8 mouse cellular contexts compared by ENCODE assay signal in the genomic region with DNA sequence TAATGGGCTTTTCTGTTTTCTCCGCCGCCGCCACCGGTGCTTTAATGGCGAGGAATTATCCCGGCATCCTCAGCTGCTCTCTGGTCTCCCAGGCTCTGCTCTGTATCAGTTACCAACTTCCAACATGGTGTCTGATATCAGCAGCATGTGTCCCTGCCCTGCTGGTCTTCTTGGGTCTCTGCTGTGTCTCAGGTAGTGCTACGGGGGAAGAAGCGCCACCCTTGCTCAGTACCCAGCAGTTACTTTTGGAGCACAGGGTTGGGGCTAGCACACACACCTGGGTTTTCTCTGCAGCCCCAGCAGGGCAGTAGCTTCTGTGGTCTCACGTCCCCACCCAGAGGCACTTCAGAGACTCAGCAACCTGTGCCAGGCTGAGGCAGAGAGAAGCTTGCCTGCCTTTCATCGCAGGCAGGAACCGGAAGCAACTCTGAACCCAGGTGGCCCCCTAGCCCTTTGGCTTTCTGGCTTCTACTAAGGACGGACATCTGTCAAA. TPM values are rescaled to one million over a fixed set of nuclear protein-coding genes. Genes with fewer than 3 reads are reported as not detected.
DNase-seq lines count a peak whose midpoint lies in the region; ATAC-seq lines count a peak whose summit lies in the region.

No protein-coding gene starts in this region.

- WGBS in kidney, embryonic 14.5 days: 7% methylated on average over 12 of the region's 12 CpGs
- 7% methylated on average over 12 of the region's 12 CpGs for WGBS in embryonic facial prominence, embryonic 11.5 days
- WGBS in lung, embryonic 15.5 days: 4% methylated on average over 12 of the region's 12 CpGs

- peaks cover 10% of the 10 kb centered on the region; the same call in 1 of the 2 replicates for H3K4me1 ChIP-seq in kidney, embryonic 14.5 days (ENCODE audit: control insufficient read depth, insufficient read depth, low read length)
- no peaks in the 10 kb centered on the region for H3K4me1 ChIP-seq in embryonic facial prominence, embryonic 11.5 days (ENCODE audit: control insufficient read depth, insufficient read depth, low read length)
- H3K4me1 ChIP-seq in lung, embryonic 15.5 days: peaks cover 6% of the 10 kb centered on the region; the same call in 1 of the 2 replicates

- H3K4me2 ChIP-seq in kidney, embryonic 14.5 days (replicated peaks; ENCODE audit: low read depth, low read length): peak overlapping the region; percentile 70
- H3K4me2 ChIP-seq in embryonic facial prominence, embryonic 11.5 days (ENCODE audit: low read depth, low read length): peak overlapping the region; percentile 65
- peak overlapping the region; percentile 64 for H3K4me2 ChIP-seq in lung, embryonic 15.5 days

- no peaks in the 10 kb centered on the region for H3K27me3 ChIP-seq in kidney, embryonic 14.5 days (ENCODE audit: control insufficient read depth, insufficient read depth, low read length)
- no peaks in the 10 kb centered on the region for H3K27me3 ChIP-seq in embryonic facial prominence, embryonic 11.5 days (ENCODE audit: control insufficient read depth, insufficient read depth, low read length)
- no peaks in the 10 kb centered on the region for H3K27me3 ChIP-seq in lung, embryonic 15.5 days

- peak overlapping the region; percentile 32; the same call in 1 of the 2 replicates for H3K27ac ChIP-seq in kidney, embryonic 14.5 days (ENCODE audit: low read depth, low read length)
- H3K27ac ChIP-seq in embryonic facial prominence, embryonic 11.5 days (replicated peaks; ENCODE audit: low read depth, low read length): no peak overlapping the region
- peak overlapping the region; percentile 65 for H3K27ac ChIP-seq in lung, embryonic 15.5 days

- no peaks in the 10 kb centered on the region for H3K9me3 ChIP-seq in kidney, embryonic 14.5 days (ENCODE audit: control insufficient read depth, low read length)
- no peaks in the 10 kb centered on the region for H3K9me3 ChIP-seq in embryonic facial prominence, embryonic 11.5 days (replicated peaks; ENCODE audit: control insufficient read depth, low read length)
- H3K9me3 ChIP-seq in lung, embryonic 15.5 days: no peaks in the 10 kb centered on the region

- peak overlapping the region; percentile 42; the same call in 1 of the 2 replicates for H3K9ac ChIP-seq in kidney, embryonic 14.5 days (ENCODE audit: low read depth, low read length)
- H3K9ac ChIP-seq in embryonic facial prominence, embryonic 11.5 days (replicated peaks; ENCODE audit: low read length): peak overlapping the region; percentile 26
- 0 out of 2 replicates have a peak overlapping the region, but pooled peaks have one; percentile 13 for H3K9ac ChIP-seq in lung, embryonic 15.5 days

- H3K36me3 ChIP-seq in kidney, embryonic 14.5 days (ENCODE audit: control insufficient read depth, insufficient read depth, low read length): no peaks in the 10 kb centered on the region
- no peaks in the 10 kb centered on the region for H3K36me3 ChIP-seq in embryonic facial prominence, embryonic 11.5 days (replicated peaks; ENCODE audit: control insufficient read depth, insufficient read depth, low read depth, low read length)
- H3K36me3 ChIP-seq in lung, embryonic 15.5 days: no peaks in the 10 kb centered on the region

- ATAC-seq in kidney, embryonic 14.5 days (ENCODE audit: low FRiP score, low TSS enrichment): peak; percentile 74
- peak; percentile 58; the same call in 1 of the 2 replicates for ATAC-seq in embryonic facial prominence, embryonic 11.5 days (replicated peaks; ENCODE audit: insufficient number of reproducible peaks, low FRiP score, low TSS enrichment, low read depth)
- peak; percentile 11; the same call in 1 of the 2 replicates for ATAC-seq in lung, embryonic 15.5 days (ENCODE audit: borderline replicate concordance, extremely low read depth, low FRiP score, low TSS enrichment)

- peak overlapping the region; percentile 47 for H3K4me3 ChIP-seq in kidney, embryonic 14.5 days (ENCODE audit: low read length)
- peak overlapping the region; percentile 37 for H3K4me3 ChIP-seq in embryonic facial prominence, embryonic 11.5 days (ENCODE audit: low read depth, low read length)
- H3K4me3 ChIP-seq in lung, embryonic 15.5 days: peak overlapping the region; percentile 41

- DNase-seq in kidney, adult 18-20 months: no peak
- DNase-seq in embryonic facial prominence, embryonic 11.5 days (ENCODE audit: low spot score): peak; percentile 58
- DNase-seq in induced T-regulatory cell, adult 2 months (ENCODE audit: low read depth): peak; percentile 80
- DNase-seq in retina, postnatal 1 day: peak; percentile 61
- no peak for DNase-seq in ovary, postnatal 10 days (ENCODE audit: low spot score)
- DNase-seq in cerebellum, adult 9-11 months: no peak

RNA-seq across cellular contexts. Expression of gene Coq8a, which starts 26.9 kb away (rescaled TPM):
- polyA plus RNA-seq in kidney, embryonic 14.5 days (2014; fragmentation: Nextera tagmentation; extraction: Ambion mirVana): 6.0 and 10.4 TPM in 2 replicates
- 2.7 and 4.3 TPM in 2 replicates for polyA plus RNA-seq in embryonic facial prominence, embryonic 11.5 days (2014; fragmentation: Nextera tagmentation; extraction: Ambion mirVana)
- polyA plus RNA-seq in lung, embryonic 15.5 days (2015; fragmentation: Nextera tagmentation; extraction: Ambion mirVana): 8.3 and 9.3 TPM in 2 replicates

RNA-seq across cellular contexts. Expression of gene Psen2, which starts 37.0 kb away (rescaled TPM):
- 15.4 and 17.1 TPM in 2 replicates for polyA plus RNA-seq in kidney, embryonic 14.5 days (2014; fragmentation: Nextera tagmentation; extraction: Ambion mirVana)
- 5.2 and 6.2 TPM in 2 replicates for polyA plus RNA-seq in embryonic facial prominence, embryonic 11.5 days (2014; fragmentation: Nextera tagmentation; extraction: Ambion mirVana)
- 10.3 and 10.4 TPM in 2 replicates for polyA plus RNA-seq in lung, embryonic 15.5 days (2015; fragmentation: Nextera tagmentation; extraction: Ambion mirVana)

Comparison
In these comparisons a context has a peak if more than half of its experiments do, and no peak if none do; other contexts are left out.
1. ATAC-seq: peak in every context shown above with its lines; median percentile 74 in kidney, embryonic 14.5 days; 58 in embryonic facial prominence, embryonic 11.5 days; 11 in lung, embryonic 15.5 days.
2. DNase-seq: peak in embryonic facial prominence, embryonic 11.5 days (single experiment), induced T-regulatory cell, adult 2 months (single experiment) and retina, postnatal 1 day (single experiment); none in kidney, adult 18-20 months (single experiment), ovary, postnatal 10 days (single experiment) and cerebellum, adult 9-11 months (single experiment).
3. Peak in every context shown above with its lines, with median percentiles within 50 percentile points of each other: H3K4me2 ChIP-seq, H3K4me3 ChIP-seq and H3K9ac ChIP-seq.